Mouse (Mus musculus) MEL (cell line): ENCODE measurements around the gene Atg2a.

ENCODE experiments used
- CTCF ChIP-seq, 3 experiments: IDR thresholded peaks in 2 of 3; conservative IDR thresholded peaks in 1 of 3; 2 replicates each; pipeline ENCODE4 v1.5.1; 2011 to 2012; ENCODE audit warnings: low read length in 3 of 3, low read depth in 2 of 3, mild to moderate bottlenecking in 2 of 3, improper control_type of control experiment in 1 of 3, inconsistent platforms in 1 of 3, mixed read lengths in 1 of 3, moderate library complexity in 1 of 3; ENCODE audit not compliant: control insufficient read depth in 1 of 3, insufficient read depth in 1 of 3, poor library complexity in 1 of 3, severe bottlenecking in 1 of 3
- EP300 ChIP-seq, 2 experiments: IDR thresholded peaks; 2 replicates each; pipeline ENCODE4 v1.6.1; 2011; ENCODE audit warnings: improper control_type of control experiment in 2 of 2, low read length in 2 of 2, low read depth in 1 of 2, mild to moderate bottlenecking in 1 of 2
- MAFK ChIP-seq: IDR thresholded peaks from 2 replicates; pipeline ENCODE4 v1.6.1; 2011; ENCODE audit warnings: low read depth, mild to moderate bottlenecking, low read length, improper control_type of control experiment, borderline replicate concordance
- POLR2A ChIP-seq, 2 experiments: IDR thresholded peaks; 2 replicates each; pipeline ENCODE4 v1.6.1; 2011 to 2012; ENCODE audit warnings: low read length in 2 of 2, mild to moderate bottlenecking in 2 of 2, control low read depth in 1 of 2, improper control_type of control experiment in 1 of 2, low read depth in 1 of 2, moderate library complexity in 1 of 2; ENCODE audit not compliant: control insufficient read depth in 1 of 2, insufficient read depth in 1 of 2, poor library complexity in 1 of 2

DNA sequence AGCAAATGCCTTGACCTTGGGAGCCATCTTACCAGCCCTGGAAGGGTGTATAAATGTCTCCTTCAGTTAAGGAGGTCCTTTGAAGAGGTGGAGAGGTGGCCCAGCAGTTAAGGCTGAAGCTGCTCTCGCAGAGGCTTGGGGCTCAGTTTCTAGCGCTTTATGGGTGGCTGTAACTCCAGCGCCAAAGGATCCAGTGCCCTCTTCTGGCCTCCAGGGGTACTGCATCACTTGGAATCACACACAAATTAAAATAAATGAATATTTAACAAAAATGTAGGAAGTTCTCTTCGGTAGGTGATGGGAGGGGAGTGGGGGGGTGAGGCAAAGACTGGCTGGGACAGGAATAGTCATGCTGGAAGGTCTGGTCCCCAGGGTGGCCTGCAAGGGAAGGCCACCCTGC, 19.5 kb downstream of the Atg2a start:
- no peak for TF ChIP-seq POLR2A (IDR thresholded peaks at IDR 0.05; ENCODE audit: control insufficient read depth in 1 of 2, insufficient read depth in 1 of 2, low read depth in 1 of 2, low read length in 2 of 2, poor library complexity in 1 of 2)
- TF ChIP-seq MAFK: no peak
- no peak for TF ChIP-seq EP300 (IDR thresholded peaks at IDR 0.05; ENCODE audit: low read depth in 1 of 2, low read length in 2 of 2)
- TF ChIP-seq CTCF (IDR thresholded peaks at IDR 0.05 in 2 of 3, conservative IDR thresholded peaks at IDR 0.05 in 1 of 3; ENCODE audit: control insufficient read depth in 1 of 3, insufficient read depth in 1 of 3, low read depth in 2 of 3, low read length in 3 of 3, poor library complexity in 1 of 3, severe bottlenecking in 1 of 3): peak; percentile 50 to 58 (median 57)
